Mouse (Mus musculus): ENCODE measurements around the gene Rasgef1b.
A peak's percentile ranks its signal among the peaks of the same experiment; 100 is the strongest.

Rasgef1b gene

GRCm38 (mm10) chr5:99354640-99355132 is 374.2 kb downstream of the Rasgef1b start:
- DNase-seq = no peak

GRCm38 (mm10) chr5:99350030-99350429 is 378.8 kb downstream of the Rasgef1b start:
- no peak for DNase-seq

- peak; percentile 60 for DNase-seq
Observed at GRCm38 (mm10) chr5:99348257-99348849, 380.5 kb downstream of the Rasgef1b start.

GRCm38 (mm10) chr5:99342527-99342926 is 386.3 kb downstream of the Rasgef1b start:
- no peak for DNase-seq

- DNase-seq = no peak
Observed at GRCm38 (mm10) chr5:99340311-99340989, 388.4 kb downstream of the Rasgef1b start.

GRCm38 (mm10) chr5:99339790-99340189 is 389.1 kb downstream of the Rasgef1b start:
- no peak for DNase-seq

GRCm38 (mm10) chr5:99338826-99339225 is 390.0 kb downstream of the Rasgef1b start:
- DNase-seq = no peak

GRCm38 (mm10) chr5:99336427-99336826 is 392.4 kb downstream of the Rasgef1b start:
- no peak for DNase-seq

GRCm38 (mm10) chr5:99334017-99334416 is 394.8 kb downstream of the Rasgef1b start:
- DNase-seq = no peak

GRCm38 (mm10) chr5:99332021-99332420 is 396.8 kb downstream of the Rasgef1b start:
- no peak for DNase-seq

GRCm38 (mm10) chr5:99329065-99329464 is 399.8 kb downstream of the Rasgef1b start:
- DNase-seq = no peak

GRCm38 (mm10) chr5:99327019-99327418 is 401.8 kb downstream of the Rasgef1b start:
- no peak for DNase-seq

GRCm38 (mm10) chr5:99325301-99325700 is 403.6 kb downstream of the Rasgef1b start:
- no peak for DNase-seq

GRCm38 (mm10) chr5:99320783-99321182 is 408.1 kb downstream of the Rasgef1b start:
- no peak for DNase-seq

GRCm38 (mm10) chr5:99297939-99298338 is 430.9 kb downstream of the Rasgef1b start:
- DNase-seq = no peak

- no peak for DNase-seq
Observed at GRCm38 (mm10) chr5:99296348-99296747, 432.5 kb downstream of the Rasgef1b start.

GRCm38 (mm10) chr5:99292287-99292851 is 436.5 kb downstream of the Rasgef1b start:
- DNase-seq = no peak

GRCm38 (mm10) chr5:99291084-99291830 is 437.6 kb downstream of the Rasgef1b start:
- DNase-seq = no peak

GRCm38 (mm10) chr5:99288262-99288661 is 440.6 kb downstream of the Rasgef1b start:
- DNase-seq = no peak

GRCm38 (mm10) chr5:99287647-99288185 is 441.1 kb downstream of the Rasgef1b start:
- DNase-seq = no peak

GRCm38 (mm10) chr5:99286575-99286974 is 442.3 kb downstream of the Rasgef1b start:
- no peak for DNase-seq

- DNase-seq = no peak
Observed at GRCm38 (mm10) chr5:99286024-99286423, 442.8 kb downstream of the Rasgef1b start.

- DNase-seq = no peak
Observed at GRCm38 (mm10) chr5:99284369-99284768, 444.5 kb downstream of the Rasgef1b start.
